Mouse (Mus musculus) liver, adult 2 months (tissue): Measurements from ENCODE around the gene Hck.

Experiments
- CTCF ChIP-seq: fragments of 200-500 bp; IDR thresholded peaks from 2 replicates; pipeline ENCODE4 v1.5.1; 2011; ENCODE audit warnings: low read depth, low read length, control low read depth
- POLR2A ChIP-seq: fragments of 200-500 bp; IDR thresholded peaks from 2 replicates; pipeline ENCODE4 v1.6.1; 2011; ENCODE audit warnings: low read length, control low read depth; ENCODE audit not compliant: insufficient read depth; ENCODE audit errors: extremely low read depth

- TF ChIP-seq CTCF (no peak), POLR2A (no peak)
These were observed 21.2 kb upstream of the Hck start for GRCm38 (mm10) chr2:153087091-153087490.
